7 mouse cellular contexts compared by ENCODE assay signal in the genomic region with DNA sequence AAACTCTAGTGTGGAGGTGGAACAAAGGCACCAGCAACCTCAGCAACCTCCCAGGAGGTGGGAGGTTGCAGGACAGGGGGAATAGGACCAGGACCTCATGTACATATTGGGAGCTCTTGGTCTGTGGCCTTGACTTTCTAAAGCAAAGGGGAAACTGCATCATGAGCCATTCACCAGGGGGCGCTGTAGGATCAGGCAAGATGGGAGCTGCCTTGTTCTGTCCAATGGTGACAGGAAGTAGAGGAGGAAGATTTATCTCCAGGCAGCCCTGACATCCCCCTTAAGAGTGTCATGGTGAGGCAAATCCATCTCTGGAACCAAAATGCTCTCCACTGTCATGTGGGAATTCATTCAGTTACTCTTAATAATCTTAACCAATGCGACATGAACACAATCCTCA. TPM values are rescaled to one million over a fixed set of nuclear protein-coding genes. Genes with fewer than 3 reads are reported as not detected.
DNase-seq lines count a peak whose midpoint lies in the region; ATAC-seq lines count a peak whose summit lies in the region.

No protein-coding gene starts in this region.

- DNase-seq in T-cell, adult 2 months (ENCODE audit: low spot score), result peak; percentile 73
- peak; percentile 73 for DNase-seq in cerebellum, adult 8-10 months
- peak; percentile 56 to 71 for DNase-seq in frontal cortex, postnatal 14 days (ENCODE audit: low spot score in 2 of 2)
- DNase-seq in induced T-regulatory cell, adult 2 months (ENCODE audit: low read depth), result peak; percentile 89
- DNase-seq in left cerebral cortex, postnatal 10 days (ENCODE audit: extremely low spot score in 1 of 2, low spot score in 2 of 2), result peak; percentile 54 to 88
- peak; percentile 96 for DNase-seq in midbrain, embryonic 11.5 days (ENCODE audit: low spot score, missing footprints)
- DNase-seq in right cerebral cortex, postnatal 36 days (ENCODE audit: low spot score in 2 of 2), result peak; percentile 52 to 63

- H3K9me3 ChIP-seq in midbrain, embryonic 11.5 days (ENCODE audit: control insufficient read depth, low read length), result no peaks in the 10 kb centered on the region

- H3K27ac ChIP-seq in midbrain, embryonic 11.5 days (ENCODE audit: low read depth, low read length), result no peak overlapping the region

- no peak overlapping the region for H3K9ac ChIP-seq in midbrain, embryonic 11.5 days (ENCODE audit: low read length)

- ATAC-seq in midbrain, embryonic 11.5 days (ENCODE audit: low FRiP score), result peak; percentile 70

- H3K4me3 ChIP-seq in midbrain, embryonic 11.5 days (ENCODE audit: low read depth, low read length), result no peak overlapping the region

- intact Hi-C loops in left cerebral cortex, postnatal 10 days (cut with DNase I), result loop anchor here (5.0 kb wide), 1 partner anchor 241 kb away; no protein-coding TSS in a partner anchor

- H3K4me1 ChIP-seq in midbrain, embryonic 11.5 days (ENCODE audit: control insufficient read depth, insufficient read depth, low read length), result peaks cover 2% of the 10 kb centered on the region; the same call in 1 of the 2 replicates

- no peaks in the 10 kb centered on the region for H3K36me3 ChIP-seq in midbrain, embryonic 11.5 days (ENCODE audit: control insufficient read depth, insufficient read depth, low read length)

- no peak overlapping the region for H3K4me2 ChIP-seq in midbrain, embryonic 11.5 days

- H3K27me3 ChIP-seq in midbrain, embryonic 11.5 days (ENCODE audit: control insufficient read depth, insufficient read depth, low read length), result no peaks in the 10 kb centered on the region

- WGBS in midbrain, embryonic 11.5 days, result 44% methylated on average over 2 of the region's 2 CpGs

RNA-seq across cellular contexts. Expression of gene Adamts7, which starts 43.6 kb away (rescaled TPM):
- 1 to 10 TPM in 1 of 2 experiments, under 1 TPM in 1; 0.94 to 1.1 TPM for total RNA-seq in left cerebral cortex, postnatal 10 days (2021)
- polyA plus RNA-seq in midbrain, embryonic 11.5 days (2014; fragmentation: Nextera tagmentation; extraction: Ambion mirVana), result 11.4 and 11.5 TPM in 2 replicates
